Mouse (Mus musculus): ENCODE data around the gene Olfr448. TPM values are rescaled to one million over a fixed set of nuclear protein-coding genes. Genes with fewer than 3 reads are reported as not detected.

Gene Olfr448
- not detected in 2 replicates for polyA plus RNA-seq (2012; ENCODE audit: insufficient read depth, insufficient read length, missing spikeins)

DNA sequence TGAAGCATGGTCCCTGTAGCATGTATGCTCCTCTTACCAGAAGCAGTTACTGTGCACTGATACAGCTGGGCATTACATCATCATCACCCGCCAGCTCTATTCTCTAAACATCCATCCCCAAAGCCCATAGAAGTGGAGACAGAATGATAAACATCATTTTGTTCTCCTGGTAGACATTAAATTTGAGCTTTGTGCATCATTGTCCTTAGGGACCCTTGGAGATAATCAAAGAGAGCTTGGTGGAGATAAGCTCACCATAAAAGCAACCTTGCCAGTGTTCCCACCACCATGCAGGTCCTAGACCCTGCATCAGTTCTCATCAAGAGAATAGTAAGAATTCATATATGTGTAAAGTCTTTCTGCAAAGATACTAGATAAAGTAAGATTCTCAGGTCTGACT, at the start of gene Olfr448:
TSS of gene Olfr448 (plus strand) at position 301 of the 400 bp plus-strand sequence.
- no peak within 1 kb of the TSS for H3K4me3 ChIP-seq (ENCODE audit: insufficient read depth, low read depth, low read length)
- H3K27ac ChIP-seq (replicated peaks; ENCODE audit: low read depth, low read length): no peak within 1 kb of the TSS
- no peaks in the 10 kb centered on the region for H3K4me1 ChIP-seq (ENCODE audit: control insufficient read depth, insufficient read depth, insufficient read length, low read length)

GRCm38 (mm10) chr6:42860222-42860819, 29.9 kb upstream of the Olfr448 start:
- Histone ChIP-seq H3K27ac (replicated peaks; ENCODE audit: low read depth, low read length) (no peak overlapping the region), H3K4me3 (ENCODE audit: insufficient read depth, low read depth, low read length) (no peak overlapping the region), H3K4me1 (ENCODE audit: control insufficient read depth, insufficient read depth, insufficient read length, low read length) (no peaks in the 10 kb centered on the region)

- H3K27ac ChIP-seq (replicated peaks; ENCODE audit: low read depth, low read length): no peak overlapping the region
- no peaks in the 10 kb centered on the region for H3K4me1 ChIP-seq (ENCODE audit: control insufficient read depth, insufficient read depth, insufficient read length, low read length)
- no peak overlapping the region for H3K4me3 ChIP-seq (ENCODE audit: insufficient read depth, low read depth, low read length)
Measured at GRCm38 (mm10) chr6:42869695-42870094, 20.5 kb upstream of the Olfr448 start.

- Histone ChIP-seq H3K4me1 (ENCODE audit: control insufficient read depth, insufficient read depth, insufficient read length, low read length) (no peaks in the 10 kb centered on the region), H3K27ac (replicated peaks; ENCODE audit: low read depth, low read length) (no peak overlapping the region), H3K4me3 (ENCODE audit: insufficient read depth, low read depth, low read length) (no peak overlapping the region)
Measured at GRCm38 (mm10) chr6:42876323-42876722, 13.9 kb upstream of the Olfr448 start.

DNA sequence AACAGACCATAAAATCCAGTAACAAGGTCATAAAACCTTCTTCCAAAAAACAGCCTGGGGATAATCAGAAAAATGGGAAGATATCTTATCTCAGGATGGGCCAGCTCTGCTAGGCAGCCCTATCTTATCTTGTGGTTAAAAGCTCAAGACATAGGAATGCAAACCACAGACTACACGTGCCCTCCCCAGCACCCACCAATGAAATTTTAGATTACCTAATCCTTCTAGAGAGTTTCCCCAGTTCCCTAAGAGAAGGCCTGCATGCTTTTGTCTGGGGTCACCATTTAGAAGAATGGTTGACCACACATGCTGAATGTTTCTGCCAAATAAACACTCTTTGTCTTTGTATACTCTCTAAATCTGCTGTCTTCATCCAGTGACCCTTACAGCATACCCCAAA, 10.1 kb downstream of the Olfr448 start:
- Histone ChIP-seq H3K4me3 (ENCODE audit: insufficient read depth, low read depth, low read length) (no peak overlapping the region), H3K4me1 (ENCODE audit: control insufficient read depth, insufficient read depth, insufficient read length, low read length) (no peaks in the 10 kb centered on the region)

DNA sequence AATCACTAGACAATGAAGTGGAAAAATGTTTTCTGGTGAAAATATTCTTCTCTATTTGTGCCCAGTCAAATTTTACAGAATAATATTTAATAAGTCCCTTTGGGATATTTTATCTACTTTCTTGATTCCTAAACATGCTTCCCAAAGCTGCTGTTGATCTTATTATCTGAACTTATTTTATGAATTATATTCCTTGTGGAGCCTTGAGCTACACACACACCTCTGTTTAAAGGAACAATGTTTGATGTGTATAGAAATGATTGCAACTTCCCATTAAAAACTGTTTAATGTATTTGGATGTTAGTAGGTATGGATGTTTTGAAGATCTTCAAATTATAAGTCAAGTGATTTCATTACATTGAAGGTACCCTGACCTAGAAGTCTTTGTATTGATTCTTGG, 18.3 kb downstream of the Olfr448 start, which contains the start of gene Olfr447:
TSS of gene Olfr447 (plus strand) at position 301 of the 400 bp plus-strand sequence.
- Histone ChIP-seq H3K27ac (replicated peaks; ENCODE audit: low read depth, low read length) (no peak within 1 kb of the TSS), H3K4me1 (ENCODE audit: control insufficient read depth, insufficient read depth, insufficient read length, low read length) (no peaks in the 10 kb centered on the region), H3K4me3 (ENCODE audit: insufficient read depth, low read depth, low read length) (no peak within 1 kb of the TSS)

More for the DNA sequence above, 10.1 kb downstream of the Olfr448 start:
- H3K27ac ChIP-seq (replicated peaks; ENCODE audit: low read depth, low read length): no peak overlapping the region

GRCm38 (mm10) chr6:42921077-42921476, 30.8 kb downstream of the Olfr448 start, which contains the start of gene Olfr446:
Gene Olfr446 (plus strand): TSS chr6:42921377.
- Histone ChIP-seq H3K4me1 (ENCODE audit: control insufficient read depth, insufficient read depth, insufficient read length, low read length) (no peaks in the 10 kb centered on the region), H3K27ac (replicated peaks; ENCODE audit: low read depth, low read length) (no peak within 1 kb of the TSS), H3K4me3 (ENCODE audit: insufficient read depth, low read depth, low read length) (no peak within 1 kb of the TSS)

Other genes with a start within 250 kb of the Olfr448 start
- gene Tcaf2, start 245.2 kb upstream of the Olfr448 start, polyA plus RNA-seq (2012; ENCODE audit: insufficient read depth, insufficient read length, missing spikeins): 3.0 and 4.1 TPM in 2 replicates
- gene Tcaf1, start 180.4 kb upstream of the Olfr448 start, polyA plus RNA-seq (2012; ENCODE audit: insufficient read depth, insufficient read length, missing spikeins): 7.3 and 8.3 TPM in 2 replicates
- gene Olfr453, start 151.1 kb upstream of the Olfr448 start, polyA plus RNA-seq (2012; ENCODE audit: insufficient read depth, insufficient read length, missing spikeins): not detected in 2 replicates
- not detected in 2 replicates for gene Olfr38, start 134.0 kb upstream of the Olfr448 start, polyA plus RNA-seq (2012; ENCODE audit: insufficient read depth, insufficient read length, missing spikeins)
- gene Olfr452, start 105.3 kb upstream of the Olfr448 start, polyA plus RNA-seq (2012; ENCODE audit: insufficient read depth, insufficient read length, missing spikeins): not detected in 2 replicates
- not detected in 2 replicates for gene Olfr450, start 78.5 kb upstream of the Olfr448 start, polyA plus RNA-seq (2012; ENCODE audit: insufficient read depth, insufficient read length, missing spikeins)
- not detected in 2 replicates for gene Olfr449, start 56.1 kb upstream of the Olfr448 start, polyA plus RNA-seq (2012; ENCODE audit: insufficient read depth, insufficient read length, missing spikeins)
- not detected in 2 replicates for gene Olfr447, start 18.4 kb downstream of the Olfr448 start, polyA plus RNA-seq (2012; ENCODE audit: insufficient read depth, insufficient read length, missing spikeins)
- not detected in 2 replicates for gene Olfr446, start 30.9 kb downstream of the Olfr448 start, polyA plus RNA-seq (2012; ENCODE audit: insufficient read depth, insufficient read length, missing spikeins)
- gene Olfr444, start 58.6 kb downstream of the Olfr448 start, polyA plus RNA-seq (2012; ENCODE audit: insufficient read depth, insufficient read length, missing spikeins): not detected in 2 replicates
- gene Olfr441, start 215.9 kb downstream of the Olfr448 start, polyA plus RNA-seq (2012; ENCODE audit: insufficient read depth, insufficient read length, missing spikeins): not detected in 2 replicates